Mouse (Mus musculus) kidney, adult 2 months (tissue): ENCODE data around the gene Drc3.

Source experiments
- CTCF ChIP-seq: fragments of 200-500 bp; conservative IDR thresholded peaks from 2 replicates; pipeline ENCODE4 v1.5.1; 2011; ENCODE audit warnings: low read depth, mild to moderate bottlenecking, control low read depth, low read length, moderate library complexity, mixed read lengths; ENCODE audit not compliant: insufficient read depth, insufficient read length
- POLR2A ChIP-seq: fragments of 200-500 bp; IDR thresholded peaks from one replicate; pipeline ENCODE4 v1.6.1; 2011; ENCODE audit warnings: low read depth, low read length, control low read depth

DNA sequence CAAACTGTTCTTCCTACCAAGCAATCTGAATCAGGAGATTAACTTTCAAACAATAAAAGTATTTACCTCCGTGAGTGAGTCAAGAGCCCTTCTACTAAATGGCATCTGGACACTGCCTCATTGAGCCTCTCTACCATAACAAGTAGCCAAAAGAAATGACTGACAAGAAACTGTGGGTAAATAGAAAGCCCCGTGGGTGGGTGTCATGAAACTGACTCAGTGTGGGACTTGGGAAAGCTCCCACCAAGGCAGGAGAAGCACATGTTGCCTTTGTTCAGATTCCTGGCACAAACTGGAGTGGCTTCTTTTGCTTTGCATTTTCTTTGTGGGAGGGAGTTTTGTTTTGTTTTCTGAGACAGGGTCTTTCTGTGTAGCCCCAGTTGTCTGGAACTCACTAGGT is 17.4 kb upstream of the Drc3 start:
- TF ChIP-seq CTCF (no peak), POLR2A (no peak)
